Mouse (Mus musculus): ENCODE measurements around the gene Stmn1. TPM values are rescaled to one million over a fixed set of nuclear protein-coding genes. Genes with fewer than 3 reads are reported as not detected.
"Not testable (repeated sequence)": the region's sequence is repeated elsewhere in the genome, so short reads cannot be mapped to it uniquely, and the experiment has no call there.

The Stmn1 gene
- polyA plus RNA-seq, 1 experiment from 2014 or later = 7,624 TPM

- Histone ChIP-seq H3K27me3 (replicated peaks; ENCODE audit: control insufficient read depth, insufficient read depth, low read length) (no peaks in the 10 kb centered on the region), H3K36me3 (ENCODE audit: control insufficient read depth, insufficient read depth, low read length) (no peaks in the 10 kb centered on the region), H3K9ac (ENCODE audit: low read length) (no peak overlapping the region), H3K4me3 (ENCODE audit: low read depth, low read length) (no peak overlapping the region), H3K4me1 (ENCODE audit: control insufficient read depth, insufficient read depth, low read length) (no peaks in the 10 kb centered on the region), H3K4me2 (ENCODE audit: low read length) (no peak overlapping the region), H3K27ac (ENCODE audit: low read depth, low read length) (no peak overlapping the region), H3K9me3 (replicated peaks; ENCODE audit: control insufficient read depth, low read length) (no peaks in the 10 kb centered on the region)
- 84% methylated on average over 5 of the region's 5 CpGs for WGBS
- ATAC-seq = no peak
- DNase-seq (ENCODE audit: low spot score) = no peak
These were observed 17.2 kb downstream of the Stmn1 start for GRCm38 (mm10) chr4:134485151-134485900.

GRCm38 (mm10) chr4:134488211-134488610, 20.1 kb downstream of the Stmn1 start:
- 96% methylated on average over 5 of the region's 5 CpGs for WGBS
- no peak for DNase-seq (ENCODE audit: low spot score)
- no peaks in the 10 kb centered on the region for H3K27me3 ChIP-seq (replicated peaks; ENCODE audit: control insufficient read depth, insufficient read depth, low read length)
- no peaks in the 10 kb centered on the region for H3K36me3 ChIP-seq (ENCODE audit: control insufficient read depth, insufficient read depth, low read length)
- H3K9me3 ChIP-seq (replicated peaks; ENCODE audit: control insufficient read depth, low read length) = no peaks in the 10 kb centered on the region
- no peaks in the 10 kb centered on the region for H3K4me1 ChIP-seq (ENCODE audit: control insufficient read depth, insufficient read depth, low read length)
- ATAC-seq = no peak
- no peak overlapping the region for H3K4me2 ChIP-seq (ENCODE audit: low read length)
- H3K9ac ChIP-seq (ENCODE audit: low read length) = no peak overlapping the region
- H3K27ac ChIP-seq (ENCODE audit: low read depth, low read length) = no peak overlapping the region
- no peak overlapping the region for H3K4me3 ChIP-seq (ENCODE audit: low read depth, low read length)

DNA sequence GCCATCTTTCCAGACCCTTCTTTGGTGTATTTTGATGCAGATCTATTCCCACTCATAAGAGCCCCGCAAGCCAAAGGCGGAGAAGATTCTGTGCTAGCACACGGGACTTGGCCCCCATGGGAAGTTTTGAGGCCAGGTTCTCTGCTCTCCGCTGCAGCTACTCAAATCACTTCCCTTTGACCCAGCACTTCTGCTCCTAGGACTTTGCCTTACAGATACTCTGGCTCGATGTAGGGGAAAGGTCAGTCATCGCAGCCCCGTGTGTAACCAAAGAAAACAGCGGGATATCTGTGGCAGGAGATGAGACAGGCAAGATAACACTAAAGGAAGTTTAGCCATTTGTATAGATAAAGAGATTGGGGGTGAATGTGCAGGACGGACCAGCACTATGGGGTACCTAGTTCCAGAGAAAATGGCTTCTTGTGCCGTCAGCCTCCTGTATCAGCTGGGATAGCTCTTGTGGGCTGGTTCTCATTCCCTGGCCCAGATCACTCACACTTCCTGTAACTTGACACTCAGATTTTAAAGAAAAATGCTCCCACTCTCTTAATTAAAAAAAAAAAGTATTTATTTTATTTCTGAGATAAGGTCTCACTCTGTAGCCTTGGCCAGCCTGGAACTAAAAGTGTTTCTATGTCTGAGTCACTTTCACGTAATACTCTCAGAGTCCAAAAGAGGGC, 22.0 kb downstream of the Stmn1 start:
- 93% methylated on average over 11 of the region's 11 CpGs for WGBS
- DNase-seq (ENCODE audit: low spot score) = no peak
- H3K27me3 ChIP-seq (replicated peaks; ENCODE audit: control insufficient read depth, insufficient read depth, low read length) = no peaks in the 10 kb centered on the region
- H3K9me3 ChIP-seq (replicated peaks; ENCODE audit: control insufficient read depth, low read length) = no peaks in the 10 kb centered on the region
- H3K36me3 ChIP-seq (ENCODE audit: control insufficient read depth, insufficient read depth, low read length) = no peaks in the 10 kb centered on the region
- H3K4me2 ChIP-seq (ENCODE audit: low read length) = no peak overlapping the region
- no peaks in the 10 kb centered on the region for H3K4me1 ChIP-seq (ENCODE audit: control insufficient read depth, insufficient read depth, low read length)
- no peak for ATAC-seq
- no peak overlapping the region for H3K4me3 ChIP-seq (ENCODE audit: low read depth, low read length)
- no peak overlapping the region for H3K9ac ChIP-seq (ENCODE audit: low read length)
- H3K27ac ChIP-seq (ENCODE audit: low read depth, low read length) = no peak overlapping the region

DNA sequence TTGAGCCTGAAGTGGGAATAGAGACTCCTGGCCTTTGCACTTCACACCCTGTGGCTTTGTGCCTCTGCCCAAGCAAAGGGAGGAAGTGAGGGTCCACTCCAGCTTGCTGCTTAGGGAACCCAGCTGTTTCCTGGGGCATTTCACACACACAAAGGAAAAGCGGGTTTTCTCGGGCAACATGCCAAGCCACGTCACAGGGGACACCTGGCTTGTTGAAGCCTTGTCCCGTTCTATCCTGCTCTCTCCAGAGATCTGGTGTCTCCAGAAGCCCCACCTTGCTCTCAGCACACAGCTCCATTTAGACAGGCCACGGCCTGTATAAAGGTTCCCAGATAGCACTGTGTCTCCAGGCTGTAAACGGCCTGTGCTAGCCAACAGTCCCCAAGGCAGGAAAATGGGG, 23.6 kb downstream of the Stmn1 start:
- WGBS = 63% methylated on average over 6 of the region's 6 CpGs
- no peak for ATAC-seq

GRCm38 (mm10) chr4:134494161-134494560, 26.0 kb downstream of the Stmn1 start:
- H3K36me3 ChIP-seq (ENCODE audit: control insufficient read depth, insufficient read depth, low read length); H3K9me3 ChIP-seq (replicated peaks; ENCODE audit: control insufficient read depth, low read length); H3K4me2 ChIP-seq (ENCODE audit: low read length); H3K27ac ChIP-seq (ENCODE audit: low read depth, low read length); H3K4me1 ChIP-seq (ENCODE audit: control insufficient read depth, insufficient read depth, low read length); H3K4me3 ChIP-seq (ENCODE audit: low read depth, low read length); H3K9ac ChIP-seq (ENCODE audit: low read length); DNase-seq (ENCODE audit: low spot score); H3K27me3 ChIP-seq (replicated peaks; ENCODE audit: control insufficient read depth, insufficient read depth, low read length); ATAC-seq: not testable (repeated sequence)
- 90% methylated on average over 6 of the region's 6 CpGs for WGBS

More for the DNA sequence above, 23.6 kb downstream of the Stmn1 start:
- H3K36me3 ChIP-seq (ENCODE audit: control insufficient read depth, insufficient read depth, low read length) = no peaks in the 10 kb centered on the region
- no peaks in the 10 kb centered on the region for H3K27me3 ChIP-seq (replicated peaks; ENCODE audit: control insufficient read depth, insufficient read depth, low read length)
- no peaks in the 10 kb centered on the region; the same call in 1 of the 2 replicates for H3K4me1 ChIP-seq (ENCODE audit: control insufficient read depth, insufficient read depth, low read length)
- no peaks in the 10 kb centered on the region for H3K9me3 ChIP-seq (replicated peaks; ENCODE audit: control insufficient read depth, low read length)
- H3K27ac ChIP-seq (ENCODE audit: low read depth, low read length) = no peak overlapping the region
- no peak overlapping the region for H3K4me2 ChIP-seq (ENCODE audit: low read length)
- no peak overlapping the region for H3K9ac ChIP-seq (ENCODE audit: low read length)
- no peak overlapping the region for H3K4me3 ChIP-seq (ENCODE audit: low read depth, low read length)
- DNase-seq (ENCODE audit: low spot score) = no peak

GRCm38 (mm10) chr4:134494780-134495545, 26.8 kb downstream of the Stmn1 start:
- ATAC-seq (no peak), DNase-seq (ENCODE audit: low spot score) (no peak)
- H3K27me3 ChIP-seq (replicated peaks; ENCODE audit: control insufficient read depth, insufficient read depth, low read length) = no peaks in the 10 kb centered on the region
- H3K4me1 ChIP-seq (ENCODE audit: control insufficient read depth, insufficient read depth, low read length) = peaks cover 2% of the 10 kb centered on the region; the same call in 1 of the 2 replicates
- no peak overlapping the region for H3K4me3 ChIP-seq (ENCODE audit: low read depth, low read length)
- 73% methylated on average over 16 of the region's 16 CpGs for WGBS
- H3K27ac ChIP-seq (ENCODE audit: low read depth, low read length) = peak overlapping the region; percentile 11; the same call in 1 of the 2 replicates
- H3K36me3 ChIP-seq (ENCODE audit: control insufficient read depth, insufficient read depth, low read length) = no peaks in the 10 kb centered on the region
- no peak overlapping the region for H3K9ac ChIP-seq (ENCODE audit: low read length)
- no peaks in the 10 kb centered on the region for H3K9me3 ChIP-seq (replicated peaks; ENCODE audit: control insufficient read depth, low read length)
- no peak overlapping the region for H3K4me2 ChIP-seq (ENCODE audit: low read length)

GRCm38 (mm10) chr4:134495546-134495923, 27.4 kb downstream of the Stmn1 start:
- Histone ChIP-seq H3K27me3 (replicated peaks; ENCODE audit: control insufficient read depth, insufficient read depth, low read length) (no peaks in the 10 kb centered on the region), H3K27ac (ENCODE audit: low read depth, low read length) (no peak overlapping the region), H3K4me2 (ENCODE audit: low read length) (no peak overlapping the region), H3K9ac (ENCODE audit: low read length) (no peak overlapping the region), H3K4me3 (ENCODE audit: low read depth, low read length) (no peak overlapping the region), H3K4me1 (ENCODE audit: control insufficient read depth, insufficient read depth, low read length) (peaks cover 2% of the 10 kb centered on the region; the same call in 1 of the 2 replicates), H3K9me3 (replicated peaks; ENCODE audit: control insufficient read depth, low read length) (no peaks in the 10 kb centered on the region), H3K36me3 (ENCODE audit: control insufficient read depth, insufficient read depth, low read length) (no peaks in the 10 kb centered on the region)
- 73% methylated on average over 5 of the region's 5 CpGs for WGBS
- no peak for ATAC-seq
- DNase-seq (ENCODE audit: low spot score) = no peak

DNA sequence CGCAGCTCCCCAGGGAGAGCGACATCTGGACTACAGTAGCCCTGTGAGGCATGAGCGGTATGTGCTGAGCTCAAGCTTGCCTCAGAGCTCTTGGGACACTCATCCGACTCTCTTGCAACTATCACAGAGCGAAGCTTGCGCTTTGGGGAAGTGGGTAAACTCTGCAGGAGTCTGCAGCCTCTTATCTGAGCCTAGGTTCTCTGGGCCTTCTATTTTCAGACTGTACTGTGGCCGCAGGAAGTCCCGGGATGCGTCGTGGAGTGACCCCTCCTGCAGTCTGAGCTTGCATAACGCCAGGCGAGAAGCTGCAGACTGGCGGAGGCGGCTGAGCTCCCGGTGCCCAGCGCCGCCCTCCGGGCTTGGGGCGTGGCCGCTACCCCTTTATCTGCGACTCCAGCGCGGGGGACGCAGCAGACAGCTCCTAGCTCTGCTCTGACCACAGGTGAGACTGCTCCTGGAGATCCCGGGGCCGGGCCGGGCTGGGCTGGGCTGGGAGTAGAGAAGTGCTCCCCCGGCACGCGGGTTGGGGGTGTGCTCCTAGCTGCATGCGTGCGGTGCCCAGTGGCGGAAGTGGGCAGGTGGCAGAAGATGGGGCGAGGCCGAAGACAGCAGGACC, 28.6 kb downstream of the Stmn1 start, which contains the start of gene Paqr7:
Gene Paqr7 (plus strand): TSS at position 103 of the 616 bp plus-strand sequence.
- H3K9me3 ChIP-seq (replicated peaks; ENCODE audit: control insufficient read depth, low read length) = no peaks in the 10 kb centered on the region
- H3K27me3 ChIP-seq (replicated peaks; ENCODE audit: control insufficient read depth, insufficient read depth, low read length) = no peaks in the 10 kb centered on the region
- WGBS = 4% methylated on average over 35 of the region's 35 CpGs
- peaks cover 2% of the 10 kb centered on the region; the same call in 1 of the 2 replicates for H3K4me1 ChIP-seq (ENCODE audit: control insufficient read depth, insufficient read depth, low read length)
- peak within 1 kb of the TSS; percentile 52 for H3K4me3 ChIP-seq (ENCODE audit: low read depth, low read length)
- DNase-seq (ENCODE audit: low spot score) (no peak), ATAC-seq (peak; percentile 80)
- H3K4me2 ChIP-seq (ENCODE audit: low read length) = peak within 1 kb of the TSS; percentile 97
- H3K9ac ChIP-seq (ENCODE audit: low read length) = peak within 1 kb of the TSS; percentile 75
- H3K27ac ChIP-seq (ENCODE audit: low read depth, low read length) = peak within 1 kb of the TSS; percentile 30; the same call in 1 of the 2 replicates
- H3K36me3 ChIP-seq (ENCODE audit: control insufficient read depth, insufficient read depth, low read length) = no peaks in the 10 kb centered on the region

Measured in forebrain, embryonic 14.5 days (tissue).